Mouse (Mus musculus) liver, postnatal 0 days (tissue): Measurements from ENCODE around the gene Lrrc20. TPM values are rescaled to one million over a fixed set of nuclear protein-coding genes. Genes with fewer than 3 reads are reported as not detected.
A peak's percentile ranks its signal among the peaks of the same experiment; 100 is the strongest.

Experiments
- ATAC-seq: fragments of 200-750 bp; cut with Nextera tagmentation; 2 replicates; pipeline ENCODE4 v1.8.0; 2017; ENCODE audit warnings: mild to moderate bottlenecking, moderate library complexity
- DNase-seq: peaks from one replicate; pipeline ENCODE4 v3.0.0-alpha.2; 2016
- H3K27ac ChIP-seq: fragments of 300-500 bp; sonication (generic); 2 replicates; pipeline ENCODE4 v1.5.1; 2014; ENCODE audit warnings: antibody characterized with exemption, moderate library complexity, mild to moderate bottlenecking, low read depth
- H3K27me3 ChIP-seq: fragments of 300-500 bp; sonication (generic); 2 replicates; pipeline ENCODE4 v1.6.1; 2014; ENCODE audit warnings: low read length, control low read depth, mixed read lengths; ENCODE audit not compliant: insufficient read depth
- H3K36me3 ChIP-seq: fragments of 300-500 bp; sonication (generic); replicated peaks from 2 replicates; pipeline ENCODE4 v1.6.1; 2014; ENCODE audit warnings: mild to moderate bottlenecking, control low read depth, low read length, moderate library complexity, mixed read lengths; ENCODE audit not compliant: insufficient read depth
- H3K4me1 ChIP-seq: fragments of 300-500 bp; sonication (generic); 2 replicates; pipeline ENCODE4 v1.6.1; 2014; ENCODE audit warnings: antibody characterized with exemption, mild to moderate bottlenecking, control low read depth; ENCODE audit not compliant: insufficient read depth
- H3K4me2 ChIP-seq: fragments of 300-500 bp; sonication (generic); 2 replicates; pipeline ENCODE4 v1.6.1; 2014; ENCODE audit warnings: low read depth, mild to moderate bottlenecking, low read length, moderate library complexity, mixed read lengths
- H3K4me3 ChIP-seq: fragments of 300-500 bp; sonication (generic); 2 replicates; pipeline ENCODE4 v1.5.1; 2014; ENCODE audit warnings: low read depth, low read length
- H3K9ac ChIP-seq: fragments of 300-500 bp; sonication (generic); replicated peaks from 2 replicates; pipeline ENCODE4 v1.6.1; 2014; ENCODE audit warnings: mild to moderate bottlenecking, moderate library complexity
- H3K9me3 ChIP-seq: fragments of 300-500 bp; sonication (generic); 2 replicates; pipeline ENCODE4 v1.6.1; 2016; ENCODE audit warnings: mild to moderate bottlenecking, control low read depth, low read length, mixed read lengths
- CTCF ChIP-seq: sonication (generic); IDR thresholded peaks from 2 replicates; pipeline ENCODE4 v1.5.1; 2016; ENCODE audit warnings: antibody characterized with exemption, low read depth
- EP300 ChIP-seq: IDR thresholded peaks from 2 replicates; pipeline ENCODE4 v1.6.1; 2016; ENCODE audit warnings: antibody characterized with exemption, low read depth, mild to moderate bottlenecking
- WGBS: fragments of 180-500 bp; shearing (Covaris S2); extraction: QIAGEN DNeasy Blood & Tissue Kit; methylation state at CpG from one replicate; pipeline ENCODE4 v1.1.7; 2014; ENCODE audit not compliant: insufficient replicate concordance; 5-methylcytosine and 5-hydroxymethylcytosine counted together
- polyA plus RNA-seq: library from polyadenylated mRNA; unstranded; fragments of >200 nt; fragmentation: Nextera tagmentation; extraction: Ambion mirVana; gene quantifications from 2 replicates; pipeline ENCODE4 v1.2.1, GENCODE M21; 2015

Gene Lrrc20
- 3.0 TPM in 2 replicates for polyA plus RNA-seq

GRCm38 (mm10) chr10:61475594-61476439 is at the start of gene Lrrc20:
TSS of gene Lrrc20 (plus strand) at chr10:61475801.
- TF ChIP-seq CTCF (peak; percentile 34), EP300 (no peak)
- peak within 1 kb of the TSS; percentile 65 for H3K4me3 ChIP-seq
- ATAC-seq, result peak; percentile 98
- peak within 1 kb of the TSS; percentile 74 for H3K9ac ChIP-seq
- no peaks in the 10 kb centered on the region for H3K27me3 ChIP-seq
- peak; percentile 96 for DNase-seq
- H3K4me1 ChIP-seq, result peaks cover 12% of the 10 kb centered on the region
- H3K27ac ChIP-seq, result peak within 1 kb of the TSS; percentile 88
- no peaks in the 10 kb centered on the region for H3K36me3 ChIP-seq
- H3K4me2 ChIP-seq, result peak within 1 kb of the TSS; percentile 95
- WGBS, result 2% methylated on average over 70 of the region's 70 CpGs
- H3K9me3 ChIP-seq, result no peaks in the 10 kb centered on the region

GRCm38 (mm10) chr10:61426251-61426757 is 49.3 kb upstream of the Lrrc20 start:
- DNase-seq, result peak; percentile 38
- TF ChIP-seq EP300 (peak; percentile 57; the same call in 1 of the 2 replicates), CTCF (no peak)
- peaks cover 15% of the 10 kb centered on the region for H3K36me3 ChIP-seq
- H3K9me3 ChIP-seq, result no peaks in the 10 kb centered on the region
- WGBS, result 28% methylated on average over 2 of the region's 2 CpGs
- ATAC-seq, result peak; percentile 68
- H3K4me3 ChIP-seq, result no peak overlapping the region
- peak overlapping the region; percentile 79 for H3K27ac ChIP-seq
- H3K9ac ChIP-seq, result no peak overlapping the region
- H3K4me1 ChIP-seq, result peaks cover 22% of the 10 kb centered on the region
- H3K4me2 ChIP-seq, result no peak overlapping the region
- H3K27me3 ChIP-seq, result no peaks in the 10 kb centered on the region

DNA sequence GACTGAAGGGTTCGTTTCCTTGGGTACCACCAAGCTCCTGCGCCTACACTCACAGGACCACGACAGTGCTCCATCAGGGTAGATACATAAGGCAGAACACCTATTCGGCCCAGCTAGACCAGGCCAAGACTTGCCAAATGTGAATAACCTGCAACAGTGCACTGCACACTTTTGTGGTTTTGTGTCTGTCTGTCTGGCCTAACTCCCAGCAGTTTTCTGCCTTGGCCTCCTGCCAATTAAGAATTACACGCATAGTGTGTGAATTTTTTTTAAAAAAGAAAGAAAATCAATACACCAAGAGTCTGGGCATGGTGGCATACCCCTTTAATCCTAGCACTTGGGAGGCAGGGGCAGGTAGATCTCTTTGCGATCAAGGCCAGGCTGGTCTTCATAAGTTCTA is 47.6 kb upstream of the Lrrc20 start:
- DNase-seq (no peak), ATAC-seq (no peak)
- H3K9me3 ChIP-seq, result no peaks in the 10 kb centered on the region
- WGBS, result 80% methylated on average over 6 of the region's 6 CpGs
- peaks cover 22% of the 10 kb centered on the region for H3K36me3 ChIP-seq
- no peak overlapping the region for H3K4me2 ChIP-seq
- TF ChIP-seq EP300 (no peak), CTCF (no peak)
- no peak overlapping the region; the same call in 1 of the 2 replicates for H3K27ac ChIP-seq
- H3K9ac ChIP-seq, result no peak overlapping the region
- no peak overlapping the region for H3K4me3 ChIP-seq
- peaks cover 19% of the 10 kb centered on the region for H3K4me1 ChIP-seq
- H3K27me3 ChIP-seq, result no peaks in the 10 kb centered on the region

GRCm38 (mm10) chr10:61428416-61428815 is 47.2 kb upstream of the Lrrc20 start:
- no peak for TF ChIP-seq CTCF
- TF ChIP-seq EP300, result no peak
- H3K9ac ChIP-seq, result no peak overlapping the region
- H3K36me3 ChIP-seq, result peaks cover 26% of the 10 kb centered on the region
- 61% methylated on average over 4 of the region's 4 CpGs for WGBS
- ATAC-seq, result no peak
- peaks cover 15% of the 10 kb centered on the region for H3K4me1 ChIP-seq
- H3K27ac ChIP-seq, result no peak overlapping the region
- H3K27me3 ChIP-seq, result no peaks in the 10 kb centered on the region
- DNase-seq, result no peak
- no peak overlapping the region for H3K4me2 ChIP-seq
- H3K9me3 ChIP-seq, result no peaks in the 10 kb centered on the region
- no peak overlapping the region for H3K4me3 ChIP-seq

DNA sequence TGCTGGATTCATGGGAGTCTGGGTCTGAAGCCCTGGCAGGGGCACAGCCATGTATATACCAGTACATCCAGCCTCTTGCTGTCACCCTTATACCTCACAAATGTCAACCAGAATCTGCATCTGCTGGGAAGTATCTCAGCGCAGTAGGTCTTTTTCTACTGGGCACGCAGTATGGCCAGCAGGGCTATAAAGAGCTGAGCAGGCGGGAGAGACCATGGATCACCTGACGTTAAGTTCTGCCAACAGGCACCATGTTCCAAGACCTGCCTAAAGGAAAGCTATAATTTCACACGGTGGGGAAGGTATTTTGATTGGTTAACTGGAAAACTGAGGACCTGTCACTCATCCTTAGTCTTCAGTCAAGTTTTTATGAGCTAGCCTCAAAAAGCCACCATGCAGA is 46.6 kb upstream of the Lrrc20 start:
- Histone ChIP-seq H3K4me2 (no peak overlapping the region), H3K36me3 (peaks cover 33% of the 10 kb centered on the region), H3K9me3 (no peaks in the 10 kb centered on the region), H3K4me3 (no peak overlapping the region), H3K27me3 (no peaks in the 10 kb centered on the region), H3K27ac (no peak overlapping the region), H3K4me1 (peaks cover 9% of the 10 kb centered on the region), H3K9ac (no peak overlapping the region)
- DNase-seq, result no peak
- 89% methylated on average over 5 of the region's 5 CpGs for WGBS
- no peak for TF ChIP-seq CTCF
- TF ChIP-seq EP300, result no peak
- ATAC-seq, result no peak

- no peak overlapping the region for H3K9ac ChIP-seq
- H3K4me1 ChIP-seq, result peaks cover 7% of the 10 kb centered on the region; the same call in 1 of the 2 replicates
- no peak for ATAC-seq
- peaks cover 53% of the 10 kb centered on the region for H3K36me3 ChIP-seq
- H3K27ac ChIP-seq, result no peak overlapping the region
- no peaks in the 10 kb centered on the region for H3K27me3 ChIP-seq
- no peak overlapping the region for H3K4me3 ChIP-seq
- DNase-seq, result no peak
- H3K9me3 ChIP-seq, result no peaks in the 10 kb centered on the region
- TF ChIP-seq EP300 (no peak), CTCF (no peak)
- H3K4me2 ChIP-seq, result no peak overlapping the region
- 88% methylated on average over 9 of the region's 9 CpGs for WGBS
These were observed 44.2 kb upstream of the Lrrc20 start for GRCm38 (mm10) chr10:61431375-61431774.
